Mouse (Mus musculus) gastrocnemius, adult 2 months (tissue): ENCODE measurements around the gene Adck1. TPM values are rescaled to one million over a fixed set of nuclear protein-coding genes. Genes with fewer than 3 reads are reported as not detected.

Experiments used
- DNase-seq: peaks from one replicate; pipeline ENCODE4 v3.0.0; 2022
- H3K27ac ChIP-seq: fragments of 200-600 bp; 2 replicates; pipeline ENCODE4 v1.8.1; 2022; ENCODE audit warnings: mild to moderate bottlenecking
- H3K4me3 ChIP-seq: fragments of 200-600 bp; 2 replicates; pipeline ENCODE4 v1.8.1; 2022; ENCODE audit warnings: mild to moderate bottlenecking, moderate library complexity
- CTCF ChIP-seq: fragments of 200-600 bp; IDR thresholded peaks from 2 replicates; pipeline ENCODE4 v1.8.1; 2022; ENCODE audit warnings: antibody characterized with exemption, mild to moderate bottlenecking, moderate library complexity
- intact Hi-C: fragments of 180-260 bp; cut with DNase I; formaldehyde crosslinking; loops from one replicate; pipeline ENCODE4 v1.15.1; 2025
- total RNA-seq, 2 experiments: library from RNA; stranded (reverse); gene quantifications; 2 replicates each; pipeline ENCODE4 v1.2.3; 2021

Adck1 gene
- total RNA-seq, 2 experiments from 2014 or later, result 15.0 to 21.3 TPM

GRCm38 (mm10) chr12:88436962-88437750 is 76.8 kb downstream of the Adck1 start:
- no peak for TF ChIP-seq CTCF
- H3K27ac ChIP-seq, result no peak overlapping the region
- no peak for DNase-seq
- intact Hi-C loops, result no loop called here
- H3K4me3 ChIP-seq, result no peak overlapping the region

DNA sequence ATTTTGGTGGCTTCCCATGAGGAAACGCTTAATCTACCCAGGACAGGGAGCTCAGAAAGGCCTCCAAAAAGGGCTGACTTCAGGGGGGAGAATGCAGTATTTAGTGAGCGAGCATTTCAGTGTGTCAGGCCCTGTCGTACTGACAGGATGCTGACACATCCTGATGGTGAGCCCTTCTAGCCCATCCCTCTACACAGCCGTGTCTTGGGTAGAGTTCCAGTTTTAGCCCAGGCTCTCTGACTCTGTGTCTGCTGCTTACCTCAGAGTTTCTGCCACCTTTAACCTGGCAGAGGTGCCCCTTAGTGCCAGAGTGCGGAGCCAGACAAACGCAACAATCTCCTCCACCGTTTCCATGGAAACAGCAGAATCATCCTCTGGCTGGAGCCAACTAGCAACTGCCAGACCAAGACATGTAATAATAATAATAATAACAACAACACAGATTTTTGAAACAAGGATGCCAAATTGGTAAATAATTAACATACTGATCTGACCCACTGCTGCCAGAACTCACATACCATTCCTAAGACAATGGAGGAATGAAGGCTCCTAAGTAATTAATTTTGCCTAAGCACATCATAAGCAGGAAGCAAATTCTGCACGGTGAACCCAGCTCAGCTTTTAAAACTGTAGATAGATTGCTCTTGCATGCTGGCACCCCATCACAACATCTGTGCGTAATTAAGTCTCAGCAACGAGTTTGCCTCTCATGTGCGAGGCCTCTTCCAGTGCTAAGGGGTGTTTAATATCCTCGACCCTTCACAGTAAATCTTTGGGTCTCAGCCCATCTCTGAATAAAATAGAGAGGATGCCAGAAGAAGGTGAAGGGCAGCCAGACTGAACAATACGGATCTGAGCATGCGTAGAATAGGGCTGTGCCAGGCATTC is 81.8 kb downstream of the Adck1 start:
- Histone ChIP-seq H3K27ac (no peak overlapping the region), H3K4me3 (no peak overlapping the region)
- intact Hi-C loops, result no loop called here
- no peak for TF ChIP-seq CTCF
- DNase-seq, result no peak

GRCm38 (mm10) chr12:88444040-88444439 is 83.7 kb downstream of the Adck1 start:
- intact Hi-C loops, result no loop called here
- no peak for DNase-seq
- no peak for TF ChIP-seq CTCF

DNA sequence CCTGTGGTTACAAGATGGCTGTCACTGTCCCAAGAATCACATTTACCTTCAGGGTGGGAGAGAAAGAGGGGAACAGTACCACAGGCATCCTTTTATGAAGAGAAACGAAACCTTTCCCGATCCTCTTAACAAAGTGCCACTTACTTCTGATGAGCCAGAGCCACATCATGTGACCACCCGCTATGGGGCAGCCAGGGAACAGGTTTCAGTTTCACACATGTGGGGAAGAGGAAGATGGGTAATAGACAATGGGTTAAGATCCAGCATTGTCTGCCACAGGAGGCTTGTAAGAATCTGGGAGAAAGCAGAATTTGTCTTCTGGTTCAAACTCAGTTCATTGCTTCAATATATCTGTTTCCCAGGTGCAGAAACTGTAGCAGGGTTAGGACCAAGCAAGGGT is 85.1 kb downstream of the Adck1 start:
- H3K27ac ChIP-seq, result no peak overlapping the region
- no peak for DNase-seq
- intact Hi-C loops, result no loop called here
- TF ChIP-seq CTCF, result no peak
- no peak overlapping the region for H3K4me3 ChIP-seq

More at GRCm38 (mm10) chr12:88444040-88444439, 83.7 kb downstream of the Adck1 start:
- Histone ChIP-seq H3K27ac (no peak overlapping the region), H3K4me3 (no peak overlapping the region)

- DNase-seq, result no peak
- Histone ChIP-seq H3K27ac (no peak overlapping the region), H3K4me3 (no peak overlapping the region)
- no peak for TF ChIP-seq CTCF
- intact Hi-C loops, result no loop called here
These were observed 90.6 kb downstream of the Adck1 start for GRCm38 (mm10) chr12:88450658-88451563.

GRCm38 (mm10) chr12:88454701-88455410 is 94.5 kb downstream of the Adck1 start:
- no peak for TF ChIP-seq CTCF
- no peak for DNase-seq
- H3K27ac ChIP-seq, result no peak overlapping the region
- no peak overlapping the region for H3K4me3 ChIP-seq
- intact Hi-C loops, result no loop called here

GRCm38 (mm10) chr12:88457021-88457420 is 96.7 kb downstream of the Adck1 start:
- intact Hi-C loops, result no loop called here
- H3K4me3 ChIP-seq, result no peak overlapping the region
- no peak overlapping the region for H3K27ac ChIP-seq
- DNase-seq, result no peak
- no peak for TF ChIP-seq CTCF

DNA sequence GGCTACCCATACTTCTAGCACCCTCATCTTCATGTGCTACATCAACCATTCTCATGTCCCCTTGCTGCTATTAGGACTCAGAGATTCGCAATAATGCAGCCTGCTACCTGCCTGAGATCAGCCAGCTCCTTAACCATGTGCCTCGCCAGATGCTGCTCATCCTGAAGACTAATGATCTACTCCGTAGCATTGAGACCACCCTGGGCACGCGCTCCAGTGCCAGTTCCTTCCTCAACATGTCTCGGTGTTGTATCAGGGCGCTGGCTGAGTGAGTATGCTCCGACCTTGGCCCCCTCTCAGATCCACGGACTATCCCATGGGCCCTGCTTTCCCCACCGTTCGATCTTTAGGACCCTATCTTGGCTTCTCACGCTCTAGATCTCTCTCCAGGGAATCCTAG is 98.6 kb downstream of the Adck1 start:
- TF ChIP-seq CTCF, result no peak
- intact Hi-C loops, result no loop called here
- no peak for DNase-seq
- Histone ChIP-seq H3K4me3 (no peak overlapping the region), H3K27ac (no peak overlapping the region)

- no peak for DNase-seq
- no peak for TF ChIP-seq CTCF
- Histone ChIP-seq H3K4me3 (no peak overlapping the region), H3K27ac (no peak overlapping the region)
- intact Hi-C loops, result no loop called here
These were observed 99.1 kb downstream of the Adck1 start for GRCm38 (mm10) chr12:88459461-88459860.

DNA sequence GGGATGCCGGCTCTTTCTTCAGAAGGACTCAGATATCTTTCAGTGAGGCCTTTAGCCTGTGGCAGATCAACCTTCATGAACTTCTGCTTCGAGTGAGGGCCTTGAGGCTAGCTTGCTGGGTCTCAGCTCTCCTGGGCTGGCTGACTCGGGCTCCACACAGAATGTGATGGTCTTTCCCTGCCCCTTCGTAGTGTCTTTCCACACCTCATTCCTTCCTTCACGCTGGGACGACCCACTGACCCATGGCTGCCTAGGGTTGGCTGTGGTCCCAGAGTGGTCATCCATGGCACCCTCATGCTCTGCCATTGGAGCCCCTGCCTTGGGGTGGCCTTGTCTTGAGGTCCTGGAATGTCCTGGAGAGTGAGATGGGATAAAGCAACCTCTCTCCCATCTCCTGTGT is 100.7 kb downstream of the Adck1 start:
- no peak overlapping the region for H3K27ac ChIP-seq
- intact Hi-C loops, result no loop called here
- no peak overlapping the region for H3K4me3 ChIP-seq
- DNase-seq, result no peak
- TF ChIP-seq CTCF, result no peak

GRCm38 (mm10) chr12:88463588-88464290 is 103.4 kb downstream of the Adck1 start:
- no peak for TF ChIP-seq CTCF
- Histone ChIP-seq H3K27ac (no peak overlapping the region), H3K4me3 (no peak overlapping the region)
- intact Hi-C loops, result no loop called here
- no peak for DNase-seq
